ENCODE assay signal across 24 mouse cellular contexts in the genomic region with DNA sequence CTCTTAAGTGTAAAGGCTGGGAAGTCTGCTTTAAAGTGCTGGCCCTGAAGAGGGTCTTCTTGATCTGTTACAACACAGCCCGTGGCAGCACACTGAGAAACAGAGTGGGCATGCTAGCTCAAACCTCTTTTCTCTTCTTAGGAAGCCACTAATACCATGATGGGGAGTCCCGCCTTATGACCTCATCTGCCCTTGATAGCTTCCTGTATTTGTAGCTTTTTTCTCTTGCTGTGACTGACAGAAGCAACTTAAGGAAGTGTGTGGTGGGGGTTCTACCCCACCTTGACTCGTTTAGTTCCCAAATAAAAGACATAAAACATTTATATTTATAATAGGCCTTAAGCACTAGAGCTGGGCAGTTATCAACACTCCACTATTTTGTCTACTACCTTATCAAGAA. TPM values are rescaled to one million over a fixed set of nuclear protein-coding genes. Genes with fewer than 3 reads are reported as not detected.
"Had no signal": no experiment of that assay in that cellular context is flagged by ENCODE, and none has a peak within 500 bp of the region (broad histone marks: within the 10 kb centered on the region; RNA-seq: fewer than 3 reads in every experiment).

No protein-coding gene starts in this region.

- H3K4me1 ChIP-seq: liver, embryonic 15.5 days; lung, embryonic 15.5 days; midbrain, embryonic 13.5 days; midbrain, embryonic 15.5 days had no signal

- H3K9me3 ChIP-seq: liver, embryonic 15.5 days; lung, embryonic 15.5 days; megakaryocyte, embryonic 14.5 days; midbrain, embryonic 13.5 days; midbrain, embryonic 15.5 days; neural tube, embryonic 12.5 days had no signal

- ATAC-seq: liver, postnatal 0 days; lung, postnatal 0 days; midbrain, embryonic 13.5 days; midbrain, embryonic 15.5 days had no signal

- H3K27ac ChIP-seq: liver, embryonic 15.5 days; lung, embryonic 15.5 days; midbrain, embryonic 13.5 days; midbrain, embryonic 15.5 days; neural tube, embryonic 12.5 days had no signal

- H3K27me3 ChIP-seq: lung, embryonic 15.5 days; midbrain, embryonic 13.5 days; midbrain, embryonic 15.5 days; neural tube, embryonic 12.5 days had no signal

- H3K9ac ChIP-seq: liver, embryonic 15.5 days; liver, postnatal 0 days; lung, embryonic 15.5 days; midbrain, embryonic 13.5 days; midbrain, embryonic 15.5 days; neural tube, embryonic 12.5 days had no signal

- H3K4me3 ChIP-seq: liver, embryonic 15.5 days; lung, embryonic 15.5 days; megakaryocyte, embryonic 14.5 days; midbrain, embryonic 13.5 days; midbrain, embryonic 15.5 days; neural tube, embryonic 12.5 days had no signal

- H3K36me3 ChIP-seq: liver, embryonic 15.5 days; lung, embryonic 15.5 days; midbrain, embryonic 13.5 days; midbrain, embryonic 15.5 days; neural tube, embryonic 12.5 days had no signal

- H3K4me2 ChIP-seq: liver, embryonic 15.5 days; lung, embryonic 15.5 days; midbrain, embryonic 11.5 days; midbrain, embryonic 13.5 days; midbrain, embryonic 15.5 days; neural tube, embryonic 12.5 days had no signal

- DNase-seq: liver, postnatal 0 days; lung, adult 2 months; lung, postnatal 14 days; lung, postnatal 4 days; right cerebral cortex, postnatal 14 days; thymus, adult 18-20 months; thymus, postnatal 25 days; thymus, postnatal 4 days had no signal

RNA-seq across cellular contexts. Expression of gene Ccl26, which starts 11.8 kb away (rescaled TPM):
- total RNA-seq: midbrain, postnatal 0 days; monocyte, adult 5-6 weeks; neutrophil, adult 5-6 weeks had no signal
- polyA plus RNA-seq: liver, embryonic 15.5 days; liver, postnatal 0 days; lung, adult 2 months; lung, embryonic 15.5 days; lung, postnatal 0 days; midbrain, embryonic 11.5 days; midbrain, embryonic 13.5 days; midbrain, embryonic 15.5 days; midbrain, postnatal 0 days; neural tube, embryonic 12.5 days; neural tube, embryonic 14.5 days; spleen, adult 2 months; stomach, embryonic 14.5 days; stomach, embryonic 16.5 days; urinary bladder, adult 2 months had no signal

RNA-seq across cellular contexts. Expression of gene Ccl24, which starts 21.3 kb away (rescaled TPM):
- total RNA-seq: monocyte, adult 5-6 weeks; neutrophil, adult 5-6 weeks had no signal
- polyA plus RNA-seq: neural tube, embryonic 14.5 days had no signal
